Mouse (Mus musculus): ENCODE results near the gene Tbxas1. TPM values are rescaled to one million over a fixed set of nuclear protein-coding genes. Genes with fewer than 3 reads are reported as not detected.
A peak's percentile ranks its signal among the peaks of the same experiment; 100 is the strongest.

The Tbxas1 gene
- polyA plus RNA-seq, 1 experiment from 2014 or later, result 5.5 TPM

DNA sequence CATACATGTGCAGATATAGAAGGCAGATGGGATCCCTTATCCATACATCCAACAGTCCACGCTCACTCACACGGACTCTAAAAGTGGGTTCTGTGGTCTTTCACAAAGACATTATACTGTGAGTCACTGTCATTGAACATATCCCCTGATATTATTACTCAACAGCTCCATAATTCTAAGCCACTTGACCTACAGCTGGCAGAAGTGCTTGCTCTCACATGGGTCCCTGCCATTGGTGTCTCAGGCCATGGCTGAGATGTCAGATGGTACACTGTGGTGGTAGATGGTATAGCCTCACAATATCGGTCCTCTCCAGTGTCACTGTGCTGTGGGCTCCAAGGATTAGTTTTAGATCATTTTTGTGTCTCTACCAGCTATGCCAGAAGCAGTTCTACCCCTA lies 41.5 kb upstream of the Tbxas1 start:
- no peak for DNase-seq (ENCODE audit: low spot score)
- no peak overlapping the region for H3K27ac ChIP-seq (ENCODE audit: low read length)

DNA sequence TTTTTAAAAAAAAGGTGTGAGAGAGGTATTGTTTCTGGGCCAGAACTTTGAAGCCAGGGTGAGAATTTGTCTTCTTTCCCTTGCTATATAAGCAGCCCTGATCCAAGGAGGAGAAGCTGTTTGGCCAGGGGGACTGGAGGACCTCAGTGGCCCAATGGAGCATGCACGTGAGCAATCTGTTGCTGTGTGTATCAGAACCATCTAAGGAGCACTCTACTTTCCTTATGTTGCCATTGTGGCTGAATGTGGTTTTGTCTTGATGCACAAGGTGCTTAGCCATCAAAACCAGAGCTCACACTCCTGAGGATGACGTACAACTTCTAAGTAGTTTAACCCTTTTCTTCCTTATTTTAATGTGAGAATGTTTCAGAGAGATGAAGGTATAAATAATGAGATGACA lies 40.5 kb upstream of the Tbxas1 start:
- TF ChIP-seq CTCF (IDR thresholded peaks at IDR 0.05) (no peak), EP300 (IDR thresholded peaks at IDR 0.05) (no peak)
- Histone ChIP-seq H3K36me3 (ENCODE audit: insufficient read depth, low read length) (no peaks in the 10 kb centered on the region), H3K9ac (replicated peaks; ENCODE audit: low read depth) (no peak overlapping the region), H3K27ac (ENCODE audit: low read length) (peak overlapping the region; percentile 39; the same call in 1 of the 2 replicates), H3K4me3 (ENCODE audit: low read depth, low read length) (no peak overlapping the region), H3K4me1 (ENCODE audit: insufficient read depth, low read depth, low read length) (no peaks in the 10 kb centered on the region), H3K4me2 (replicated peaks; ENCODE audit: low read depth, low read length) (no peak overlapping the region), H3K9me3 (ENCODE audit: low read length) (no peaks in the 10 kb centered on the region), H3K27me3 (replicated peaks; ENCODE audit: insufficient read depth, low read length) (no peaks in the 10 kb centered on the region)
- 63% methylated on average over 2 of the region's 2 CpGs for whole genome bisulfite sequencing
- DNase-seq (ENCODE audit: low spot score), result peak; percentile 22
- ATAC-seq, result peak; percentile 40; the same call in 1 of the 2 replicates

More for the DNA sequence above, 41.5 kb upstream of the Tbxas1 start:
- H3K9ac ChIP-seq (replicated peaks; ENCODE audit: low read depth), result no peak overlapping the region
- no peak overlapping the region for H3K4me2 ChIP-seq (replicated peaks; ENCODE audit: low read depth, low read length)
- H3K4me3 ChIP-seq (ENCODE audit: low read depth, low read length), result no peak overlapping the region
- WGBS, result 89% methylated on average over 3 of the region's 3 CpGs
- H3K4me1 ChIP-seq (ENCODE audit: insufficient read depth, low read depth, low read length), result no peaks in the 10 kb centered on the region
- no peaks in the 10 kb centered on the region for H3K9me3 ChIP-seq (ENCODE audit: low read length)
- ATAC-seq, result no peak
- no peaks in the 10 kb centered on the region for H3K27me3 ChIP-seq (replicated peaks; ENCODE audit: insufficient read depth, low read length)
- no peaks in the 10 kb centered on the region for H3K36me3 ChIP-seq (ENCODE audit: insufficient read depth, low read length)
- TF ChIP-seq EP300 (IDR thresholded peaks at IDR 0.05) (no peak), CTCF (IDR thresholded peaks at IDR 0.05) (no peak)

DNA sequence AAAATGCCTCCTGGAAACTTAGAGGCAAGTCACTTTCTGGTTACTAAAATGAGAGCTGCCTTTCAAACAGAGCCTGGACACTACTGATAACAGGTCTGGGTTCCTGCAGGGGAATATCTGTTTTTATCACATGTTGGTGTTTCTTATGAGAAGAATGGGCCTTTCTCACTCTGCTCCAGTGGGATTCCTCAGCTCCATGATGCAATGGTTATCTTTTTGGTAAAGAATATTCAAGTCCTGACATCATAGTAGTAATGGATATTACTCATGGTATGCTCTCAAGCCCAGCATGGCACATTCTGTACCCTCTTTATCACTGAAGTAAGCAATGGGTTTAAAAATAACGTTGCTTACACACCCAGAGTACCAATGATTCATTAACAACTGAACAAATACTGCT lies 40.0 kb upstream of the Tbxas1 start:
- no peak overlapping the region for H3K9ac ChIP-seq (replicated peaks; ENCODE audit: low read depth)
- no peak for TF ChIP-seq CTCF (IDR thresholded peaks at IDR 0.05)
- TF ChIP-seq EP300 (IDR thresholded peaks at IDR 0.05), result peak; percentile 100
- WGBS, result 31% methylated on average over 1 of the region's 1 CpGs
- ATAC-seq (peak; percentile 95), DNase-seq (ENCODE audit: low spot score) (peak; percentile 89)
- no peaks in the 10 kb centered on the region for H3K9me3 ChIP-seq (ENCODE audit: low read length)
- H3K27ac ChIP-seq (ENCODE audit: low read length), result peak overlapping the region; percentile 39; the same call in 1 of the 2 replicates
- no peaks in the 10 kb centered on the region for H3K27me3 ChIP-seq (replicated peaks; ENCODE audit: insufficient read depth, low read length)
- no peak overlapping the region for H3K4me3 ChIP-seq (ENCODE audit: low read depth, low read length)
- no peak overlapping the region for H3K4me2 ChIP-seq (replicated peaks; ENCODE audit: low read depth, low read length)
- H3K4me1 ChIP-seq (ENCODE audit: insufficient read depth, low read depth, low read length), result no peaks in the 10 kb centered on the region
- no peaks in the 10 kb centered on the region for H3K36me3 ChIP-seq (ENCODE audit: insufficient read depth, low read length)

DNA sequence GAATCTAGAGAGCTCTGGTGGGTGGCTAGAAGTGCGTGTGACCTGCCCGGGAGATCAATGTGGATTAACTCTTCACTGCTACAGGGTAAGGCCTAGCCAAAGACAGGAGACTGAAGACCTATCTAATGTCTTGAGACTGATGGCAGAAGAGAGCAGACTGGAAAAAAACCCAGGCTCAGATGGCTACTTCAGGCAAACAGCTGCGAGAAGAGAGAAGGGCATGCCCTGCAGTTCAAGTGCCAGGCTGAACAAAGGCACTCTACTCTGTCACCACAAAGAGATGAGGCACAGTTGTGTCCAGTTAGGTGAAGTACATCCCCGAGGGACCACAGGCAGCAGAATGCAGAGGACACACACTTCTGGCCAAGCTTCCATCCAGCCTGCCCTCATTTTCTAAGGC lies 37.1 kb upstream of the Tbxas1 start:
- H3K4me2 ChIP-seq (replicated peaks; ENCODE audit: low read depth, low read length), result no peak overlapping the region
- 64% methylated on average over 4 of the region's 4 CpGs for WGBS
- H3K27ac ChIP-seq (ENCODE audit: low read length), result no peak overlapping the region
- H3K36me3 ChIP-seq (ENCODE audit: insufficient read depth, low read length), result no peaks in the 10 kb centered on the region
- no peak for ATAC-seq
- no peak overlapping the region for H3K4me3 ChIP-seq (ENCODE audit: low read depth, low read length)
- no peaks in the 10 kb centered on the region for H3K4me1 ChIP-seq (ENCODE audit: insufficient read depth, low read depth, low read length)
- H3K9me3 ChIP-seq (ENCODE audit: low read length), result no peaks in the 10 kb centered on the region
- H3K9ac ChIP-seq (replicated peaks; ENCODE audit: low read depth), result no peak overlapping the region
- DNase-seq (ENCODE audit: low spot score), result no peak
- H3K27me3 ChIP-seq (replicated peaks; ENCODE audit: insufficient read depth, low read length), result no peaks in the 10 kb centered on the region
- TF ChIP-seq CTCF (IDR thresholded peaks at IDR 0.05) (no peak), EP300 (IDR thresholded peaks at IDR 0.05) (no peak)

DNA sequence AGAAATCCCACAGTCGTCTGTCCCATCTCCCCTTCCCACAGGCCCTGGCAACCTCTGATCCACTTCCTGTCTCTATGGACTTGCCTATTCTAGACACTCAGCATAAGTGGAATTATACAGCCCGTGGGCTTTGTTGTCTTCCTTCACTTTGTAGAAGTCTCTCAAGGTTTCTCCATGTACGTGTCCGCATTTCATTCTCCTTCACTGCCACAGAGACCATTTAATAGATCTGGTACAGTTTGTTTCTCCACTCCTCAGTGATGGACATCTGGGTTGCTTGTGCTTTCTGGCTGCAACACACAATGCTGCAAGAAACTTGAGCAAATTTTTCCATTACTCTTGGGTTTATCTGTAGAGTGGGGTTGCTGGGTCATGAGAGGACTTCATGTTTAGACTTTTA lies 35.3 kb upstream of the Tbxas1 start:
- no peak overlapping the region for H3K4me2 ChIP-seq (replicated peaks; ENCODE audit: low read depth, low read length)
- DNase-seq (ENCODE audit: low spot score), result no peak
- no peak for TF ChIP-seq CTCF (IDR thresholded peaks at IDR 0.05)
- no peak for TF ChIP-seq EP300 (IDR thresholded peaks at IDR 0.05)
- H3K4me3 ChIP-seq (ENCODE audit: low read depth, low read length), result no peak overlapping the region
- no peak for ATAC-seq
- WGBS, result 49% methylated on average over 4 of the region's 4 CpGs
- no peak overlapping the region for H3K9ac ChIP-seq (replicated peaks; ENCODE audit: low read depth)
- no peaks in the 10 kb centered on the region for H3K27me3 ChIP-seq (replicated peaks; ENCODE audit: insufficient read depth, low read length)
- H3K9me3 ChIP-seq (ENCODE audit: low read length), result no peaks in the 10 kb centered on the region
- H3K4me1 ChIP-seq (ENCODE audit: insufficient read depth, low read depth, low read length), result no peaks in the 10 kb centered on the region
- no peaks in the 10 kb centered on the region for H3K36me3 ChIP-seq (ENCODE audit: insufficient read depth, low read length)
- 0 out of 2 replicates have a peak overlapping the region, but pooled peaks have one; percentile 14 for H3K27ac ChIP-seq (ENCODE audit: low read length)

DNA sequence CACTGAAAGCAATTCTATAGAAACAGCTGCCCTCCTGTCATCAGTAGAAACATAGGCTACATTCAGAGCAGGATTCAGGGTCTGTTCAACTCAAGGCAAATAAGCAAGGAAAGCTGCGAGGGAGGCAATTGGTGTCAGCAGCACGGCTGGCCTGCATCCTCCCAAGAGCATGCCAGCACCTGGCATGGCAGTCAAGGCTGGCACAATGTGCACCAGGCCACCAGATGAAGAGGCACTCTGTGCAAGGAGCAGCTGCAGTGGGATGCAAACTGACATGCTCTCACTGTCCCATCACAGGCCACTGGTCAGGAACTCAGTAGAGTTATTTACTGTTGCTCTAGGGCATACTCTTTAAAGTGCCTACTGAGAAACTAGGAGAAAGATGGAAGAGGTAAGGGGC lies 34.8 kb upstream of the Tbxas1 start:
- 86% methylated on average over 2 of the region's 2 CpGs for WGBS
- H3K27ac ChIP-seq (ENCODE audit: low read length), result 0 out of 2 replicates have a peak overlapping the region, but pooled peaks have one; percentile 14
- TF ChIP-seq CTCF (IDR thresholded peaks at IDR 0.05) (no peak), EP300 (IDR thresholded peaks at IDR 0.05) (no peak)

DNA sequence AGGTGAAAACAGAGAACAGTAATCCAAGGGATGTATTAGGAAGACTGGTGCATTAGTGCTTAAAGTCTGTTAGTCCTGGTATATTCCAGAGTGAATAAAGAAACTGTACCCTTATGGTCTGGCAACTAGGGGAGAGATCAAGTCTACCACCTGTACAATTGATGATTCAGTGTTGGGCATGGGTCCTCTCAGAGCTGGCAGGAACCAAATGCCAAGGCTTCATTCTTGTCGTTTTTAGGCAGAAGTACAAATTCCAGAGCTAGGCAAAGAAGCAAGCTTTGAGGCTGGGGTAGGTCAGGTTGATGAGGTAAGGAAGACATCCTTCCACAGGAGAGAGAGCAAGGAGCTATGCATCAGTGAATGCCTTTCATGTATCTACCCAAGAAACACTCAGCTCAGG lies 34.4 kb upstream of the Tbxas1 start:
- DNase-seq (ENCODE audit: low spot score) (no peak), ATAC-seq (no peak)
- Histone ChIP-seq H3K4me3 (ENCODE audit: low read depth, low read length) (no peak overlapping the region), H3K4me1 (ENCODE audit: insufficient read depth, low read depth, low read length) (peaks cover 3% of the 10 kb centered on the region; the same call in 1 of the 2 replicates), H3K4me2 (replicated peaks; ENCODE audit: low read depth, low read length) (no peak overlapping the region), H3K27ac (ENCODE audit: low read length) (no peak overlapping the region), H3K9me3 (ENCODE audit: low read length) (no peaks in the 10 kb centered on the region), H3K27me3 (replicated peaks; ENCODE audit: insufficient read depth, low read length) (no peaks in the 10 kb centered on the region), H3K36me3 (ENCODE audit: insufficient read depth, low read length) (no peaks in the 10 kb centered on the region), H3K9ac (replicated peaks; ENCODE audit: low read depth) (no peak overlapping the region)
- TF ChIP-seq EP300 (IDR thresholded peaks at IDR 0.05) (no peak), CTCF (IDR thresholded peaks at IDR 0.05) (no peak)
- WGBS, result 62% methylated on average over 1 of the region's 1 CpGs

More for the DNA sequence above, 34.8 kb upstream of the Tbxas1 start:
- no peaks in the 10 kb centered on the region for H3K9me3 ChIP-seq (ENCODE audit: low read length)
- no peaks in the 10 kb centered on the region for H3K27me3 ChIP-seq (replicated peaks; ENCODE audit: insufficient read depth, low read length)
- ATAC-seq (no peak), DNase-seq (ENCODE audit: low spot score) (no peak)
- H3K4me2 ChIP-seq (replicated peaks; ENCODE audit: low read depth, low read length), result no peak overlapping the region
- H3K4me1 ChIP-seq (ENCODE audit: insufficient read depth, low read depth, low read length), result no peaks in the 10 kb centered on the region; the same call in 1 of the 2 replicates
- H3K36me3 ChIP-seq (ENCODE audit: insufficient read depth, low read length), result no peaks in the 10 kb centered on the region
- H3K4me3 ChIP-seq (ENCODE audit: low read depth, low read length), result no peak overlapping the region
- no peak overlapping the region for H3K9ac ChIP-seq (replicated peaks; ENCODE audit: low read depth)

All from lung, postnatal 0 days (tissue).